Mouse (Mus musculus): ENCODE measurements around the gene Snx15. TPM values are rescaled to one million over a fixed set of nuclear protein-coding genes. Genes with fewer than 3 reads are reported as not detected.

The Snx15 gene
- polyA plus RNA-seq, 1 experiment from 2014 or later, result 21.0 TPM

- no peak overlapping the region for H3K4me3 ChIP-seq
- no peak overlapping the region for H3K27ac ChIP-seq (replicated peaks)
- no peak overlapping the region for H3K9ac ChIP-seq
- ATAC-seq (ENCODE audit: extremely low read depth, insufficient number of reproducible peaks, low FRiP score, low TSS enrichment), result no peak
- H3K27me3 ChIP-seq (replicated peaks), result no peaks in the 10 kb centered on the region
- no peaks in the 10 kb centered on the region for H3K9me3 ChIP-seq
- H3K4me2 ChIP-seq, result no peak overlapping the region
- peaks cover 23% of the 10 kb centered on the region for H3K4me1 ChIP-seq
- H3K36me3 ChIP-seq, result peaks cover 58% of the 10 kb centered on the region
- 88% methylated on average over 10 of the region's 10 CpGs for WGBS
These were observed 58.3 kb downstream of the Snx15 start for GRCm38 (mm10) chr19:6069851-6070250.

Other genes with a start within 250 kb of the Snx15 start
- gene Tigd3, start 234.2 kb downstream of the Snx15 start, polyA plus RNA-seq (2015; fragmentation: Nextera tagmentation; extraction: Ambion mirVana), result 1.9 and 2.0 TPM in 2 replicates
- 98.1 and 104 TPM in 2 replicates for gene Dpf2, start 215.3 kb downstream of the Snx15 start, polyA plus RNA-seq (2015; fragmentation: Nextera tagmentation; extraction: Ambion mirVana)
- gene Cdc42ep2, start 203.5 kb downstream of the Snx15 start, polyA plus RNA-seq (2015; fragmentation: Nextera tagmentation; extraction: Ambion mirVana), result 8.9 and 9.3 TPM in 2 replicates
- 47.2 and 49.5 TPM in 2 replicates for gene Pola2, start 164.1 kb downstream of the Snx15 start, polyA plus RNA-seq (2015; fragmentation: Nextera tagmentation; extraction: Ambion mirVana)
- not detected in 2 replicates for gene Slc22a20, start 142.2 kb downstream of the Snx15 start, polyA plus RNA-seq (2015; fragmentation: Nextera tagmentation; extraction: Ambion mirVana)
- 5.3 and 6.0 TPM in 2 replicates for gene Capn1, start 112.4 kb downstream of the Snx15 start, polyA plus RNA-seq (2015; fragmentation: Nextera tagmentation; extraction: Ambion mirVana)
- 17.6 and 18.6 TPM in 2 replicates for gene Syvn1, start 81.7 kb downstream of the Snx15 start, polyA plus RNA-seq (2015; fragmentation: Nextera tagmentation; extraction: Ambion mirVana)
- 59.8 and 66.3 TPM in 2 replicates for gene Mrpl49, start 70.5 kb downstream of the Snx15 start, polyA plus RNA-seq (2015; fragmentation: Nextera tagmentation; extraction: Ambion mirVana)
- gene Fau, start 70.5 kb downstream of the Snx15 start, polyA plus RNA-seq (2015; fragmentation: Nextera tagmentation; extraction: Ambion mirVana), result 467 and 540 TPM in 2 replicates
- 21.1 and 23.1 TPM in 2 replicates for gene Znhit2, start 67.1 kb downstream of the Snx15 start, polyA plus RNA-seq (2015; fragmentation: Nextera tagmentation; extraction: Ambion mirVana)
- gene Tm7sf2, start 59.9 kb downstream of the Snx15 start, polyA plus RNA-seq (2015; fragmentation: Nextera tagmentation; extraction: Ambion mirVana), result 7.8 and 8.0 TPM in 2 replicates
- 48.1 and 48.4 TPM in 2 replicates for gene Vps51, start 51.1 kb downstream of the Snx15 start, polyA plus RNA-seq (2015; fragmentation: Nextera tagmentation; extraction: Ambion mirVana)
- gene Tmem262, start 48.3 kb downstream of the Snx15 start, polyA plus RNA-seq (2015; fragmentation: Nextera tagmentation; extraction: Ambion mirVana), result not detected in 2 replicates
- 0.83 and 0.92 TPM in 2 replicates for gene Gm28374, start 46.0 kb downstream of the Snx15 start, polyA plus RNA-seq (2015; fragmentation: Nextera tagmentation; extraction: Ambion mirVana)
- gene Zfpl1, start 43.3 kb downstream of the Snx15 start, polyA plus RNA-seq (2015; fragmentation: Nextera tagmentation; extraction: Ambion mirVana), result 50.7 and 53.7 TPM in 2 replicates
- 27.4 and 27.6 TPM in 2 replicates for gene Cdca5, start 43.3 kb downstream of the Snx15 start, polyA plus RNA-seq (2015; fragmentation: Nextera tagmentation; extraction: Ambion mirVana)
- 0.20 and 0.28 TPM in 2 replicates for gene AC131692.1, start 33.9 kb downstream of the Snx15 start, polyA plus RNA-seq (2015; fragmentation: Nextera tagmentation; extraction: Ambion mirVana)
- gene Naaladl1, start 22.5 kb downstream of the Snx15 start, polyA plus RNA-seq (2015; fragmentation: Nextera tagmentation; extraction: Ambion mirVana), result 0.09 and 0.24 TPM in 2 replicates
- 30.8 and 33.0 TPM in 2 replicates for gene Sac3d1, start 9.7 kb downstream of the Snx15 start, polyA plus RNA-seq (2015; fragmentation: Nextera tagmentation; extraction: Ambion mirVana)
- not detected in 2 replicates for gene Batf2, start 12.7 kb upstream of the Snx15 start, polyA plus RNA-seq (2015; fragmentation: Nextera tagmentation; extraction: Ambion mirVana)
- gene Arl2, start 13.2 kb upstream of the Snx15 start, polyA plus RNA-seq (2015; fragmentation: Nextera tagmentation; extraction: Ambion mirVana), result 83.0 and 85.6 TPM in 2 replicates
- not detected in 2 replicates for gene Majin, start 56.1 kb upstream of the Snx15 start, polyA plus RNA-seq (2015; fragmentation: Nextera tagmentation; extraction: Ambion mirVana)
- gene Gpha2, start 98.1 kb upstream of the Snx15 start, polyA plus RNA-seq (2015; fragmentation: Nextera tagmentation; extraction: Ambion mirVana), result 0.34 TPM in 1 of 2 replicates, not detected in the other
- gene Ppp2r5b, start 107.6 kb upstream of the Snx15 start, polyA plus RNA-seq (2015; fragmentation: Nextera tagmentation; extraction: Ambion mirVana), result 20.7 and 21.2 TPM in 2 replicates
- 6.5 and 7.1 TPM in 2 replicates for gene Atg2a, start 113.4 kb upstream of the Snx15 start, polyA plus RNA-seq (2015; fragmentation: Nextera tagmentation; extraction: Ambion mirVana)
- gene Ehd1, start 148.4 kb upstream of the Snx15 start, polyA plus RNA-seq (2015; fragmentation: Nextera tagmentation; extraction: Ambion mirVana), result 70.0 and 72.4 TPM in 2 replicates
- 0.45 and 0.60 TPM in 2 replicates for gene Cdc42bpg, start 178.2 kb upstream of the Snx15 start, polyA plus RNA-seq (2015; fragmentation: Nextera tagmentation; extraction: Ambion mirVana)
- 46.9 and 48.1 TPM in 2 replicates for gene Men1, start 206.7 kb upstream of the Snx15 start, polyA plus RNA-seq (2015; fragmentation: Nextera tagmentation; extraction: Ambion mirVana)
- 12.5 and 13.5 TPM in 2 replicates for gene Map4k2, start 212.8 kb upstream of the Snx15 start, polyA plus RNA-seq (2015; fragmentation: Nextera tagmentation; extraction: Ambion mirVana)
- 89.2 and 89.7 TPM in 2 replicates for gene Sf1, start 235.4 kb upstream of the Snx15 start, polyA plus RNA-seq (2015; fragmentation: Nextera tagmentation; extraction: Ambion mirVana)

All from heart, embryonic 13.5 days (tissue).